Mouse (Mus musculus): ENCODE data around the gene Svep1.

DNA sequence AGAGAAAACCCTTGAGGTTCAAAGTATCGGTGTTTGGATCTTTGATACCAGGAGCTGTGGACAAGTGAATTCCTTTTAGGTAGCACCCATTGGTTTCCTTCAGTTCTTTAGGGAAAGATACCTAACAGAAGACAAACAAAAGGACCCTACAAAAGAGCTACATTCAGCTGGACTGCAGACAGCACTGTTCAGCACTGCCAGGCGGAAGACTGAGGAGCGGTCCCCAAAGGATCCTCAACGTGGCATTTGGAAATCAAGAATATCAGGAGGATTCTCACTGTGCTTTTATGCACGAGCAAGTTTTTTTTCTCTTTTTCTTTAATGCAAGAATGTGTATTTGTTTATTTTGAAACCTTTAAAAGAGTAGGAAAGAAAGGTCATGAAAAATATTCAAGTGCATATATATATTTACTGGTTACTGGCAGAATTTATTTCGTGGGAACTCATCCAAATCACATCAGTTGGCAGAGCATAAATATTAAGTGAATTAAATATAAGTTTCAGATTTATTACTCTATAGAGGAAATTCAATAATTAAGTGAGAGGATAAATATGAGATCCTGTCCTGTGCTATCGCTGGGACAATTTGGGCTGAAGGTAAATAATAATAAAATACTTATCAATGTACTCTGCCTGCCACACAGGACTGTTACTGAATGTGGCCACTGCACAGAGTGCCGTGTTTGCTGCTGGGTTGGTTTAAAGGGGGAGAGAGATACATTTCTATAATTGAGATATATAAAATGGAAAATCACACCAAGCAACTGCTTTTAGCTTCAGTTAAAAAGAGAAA lies 66.7 kb downstream of the Svep1 start:
- TF ChIP-seq NANOG (IDR thresholded peaks at IDR 0.05; ENCODE audit: borderline replicate concordance, low read length) (no peak), CTCF (conservative IDR thresholded peaks at IDR 0.05; ENCODE audit: low read length) (no peak)

Data from E14TG2a.4 (cell line).